Mouse (Mus musculus) macrophage (primary cell): ENCODE data around the gene Mfsd4b1. TPM values are rescaled to one million over a fixed set of nuclear protein-coding genes. Genes with fewer than 3 reads are reported as not detected.
"Not testable (repeated sequence)": the region's sequence is repeated elsewhere in the genome, so short reads cannot be mapped to it uniquely, and the experiment has no call there.

Source experiments
- H3K27ac ChIP-seq: fragments of 350-480 bp; formaldehyde crosslinking; 2 replicates; pipeline ENCODE4 v1.9.0; 2021
- H3K36me3 ChIP-seq: fragments of 350-480 bp; formaldehyde crosslinking; 2 replicates; pipeline ENCODE4 v1.9.0; 2021; ENCODE audit errors: inconsistent target
- H3K4me3 ChIP-seq: fragments of 350-480 bp; formaldehyde crosslinking; 2 replicates; pipeline ENCODE4 v1.9.0; 2021; ENCODE audit errors: inconsistent target
- H3K79me2 ChIP-seq: fragments of 350-480 bp; formaldehyde crosslinking; 2 replicates; pipeline ENCODE4 v1.9.0; 2021; ENCODE audit errors: inconsistent target
- WGBS: methylation state at CpG from one replicate; pipeline ENCODE4 v1.1.7; 2026; ENCODE audit warnings: inconsistent platforms; ENCODE audit not compliant: missing documents; 5-methylcytosine and 5-hydroxymethylcytosine counted together
- polyA plus RNA-seq: library from polyadenylated mRNA; stranded (reverse); fragments of 250-400 nt; gene quantifications from 3 replicates; pipeline ENCODE4 v1.2.4, GENCODE M21; 2018; ENCODE audit warnings: inconsistent platforms

Mfsd4b1 gene
- polyA plus RNA-seq, 1 experiment from 2014 or later, result not detected

DNA sequence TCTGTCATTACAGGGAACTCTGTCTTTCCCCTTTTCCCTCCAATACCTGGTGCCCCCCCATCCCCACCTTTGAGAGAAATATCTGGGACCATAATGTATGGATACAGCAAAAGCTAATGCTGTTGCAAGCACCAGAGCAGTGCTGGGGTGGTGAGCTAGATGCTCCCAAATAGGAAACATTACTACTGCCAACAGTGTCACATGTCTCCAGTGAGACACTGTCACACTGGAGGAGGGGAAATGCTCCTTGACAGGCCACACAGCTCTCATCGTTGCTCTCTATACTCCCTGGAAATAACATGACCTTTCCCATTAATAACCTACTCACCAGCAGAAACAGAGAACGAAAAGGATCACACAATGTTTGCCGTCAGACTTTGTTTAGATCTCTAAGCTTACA lies 5.6 kb downstream of the Mfsd4b1 start:
- no peaks in the 10 kb centered on the region for H3K79me2 ChIP-seq
- WGBS, result 67% methylated on average over 3 of the region's 3 CpGs

GRCm38 (mm10) chr10:40018261-40018860 lies 6.7 kb downstream of the Mfsd4b1 start:
- Histone ChIP-seq H3K4me3 (no peak overlapping the region), H3K27ac (no peak overlapping the region), H3K79me2 (no peaks in the 10 kb centered on the region), H3K36me3 (no peaks in the 10 kb centered on the region)
- 90% methylated on average over 5 of the region's 5 CpGs for WGBS

More for the DNA sequence above, 5.6 kb downstream of the Mfsd4b1 start:
- no peak overlapping the region for H3K4me3 ChIP-seq
- H3K27ac ChIP-seq, result peak overlapping the region; percentile 70
- no peaks in the 10 kb centered on the region for H3K36me3 ChIP-seq

GRCm38 (mm10) chr10:40009591-40009990 lies 15.5 kb downstream of the Mfsd4b1 start:
- Histone ChIP-seq H3K36me3 (no peaks in the 10 kb centered on the region), H3K27ac (no peak overlapping the region), H3K4me3 (no peak overlapping the region), H3K79me2 (no peaks in the 10 kb centered on the region)
- 84% methylated on average over 11 of the region's 11 CpGs for WGBS

DNA sequence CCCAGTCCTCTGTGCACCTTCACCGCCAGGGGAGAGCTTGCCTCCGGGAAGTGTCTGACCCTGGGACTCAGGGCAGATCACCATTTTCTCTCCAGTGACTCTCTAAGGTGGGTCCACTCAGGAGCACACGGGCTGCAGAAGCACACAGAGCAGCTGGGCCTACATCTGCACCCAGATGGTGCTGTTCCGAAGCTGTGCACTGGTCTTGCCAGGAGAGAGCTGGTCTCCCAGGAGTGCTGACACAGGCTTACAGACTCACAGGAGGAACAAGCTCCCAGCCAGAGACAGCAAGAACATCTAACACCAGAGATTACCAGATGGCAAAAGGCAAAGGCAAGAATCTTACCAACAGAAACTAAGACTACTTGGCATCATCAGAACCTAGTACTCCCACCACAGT lies 16.2 kb downstream of the Mfsd4b1 start:
- 90% methylated on average over 4 of the region's 4 CpGs for WGBS
- not testable (repeated sequence) for H3K79me2 ChIP-seq, H3K27ac ChIP-seq, H3K4me3 ChIP-seq, H3K36me3 ChIP-seq

DNA sequence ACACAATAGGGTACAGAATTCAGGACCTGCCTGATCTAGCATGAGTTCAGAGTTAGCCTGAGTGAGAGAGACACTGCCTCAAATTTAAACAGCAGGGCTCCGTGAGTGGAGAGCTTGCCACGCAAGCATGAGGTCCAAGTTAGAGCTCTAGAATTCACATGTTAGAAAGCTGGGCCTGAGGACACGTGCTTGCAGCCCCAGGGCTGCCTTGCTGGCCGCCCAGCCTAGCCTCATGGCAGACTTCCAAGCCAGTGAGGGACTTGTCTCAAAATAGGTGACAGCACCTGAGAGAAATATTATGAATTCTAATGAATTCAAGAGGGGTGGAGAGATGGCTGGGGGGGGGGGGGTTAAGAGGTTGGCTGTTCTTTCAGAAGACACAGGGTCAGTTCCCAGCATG lies 17.1 kb downstream of the Mfsd4b1 start:
- 96% methylated on average over 3 of the region's 4 CpGs for WGBS
- H3K4me3 ChIP-seq, result no peak overlapping the region
- no peaks in the 10 kb centered on the region for H3K79me2 ChIP-seq
- H3K27ac ChIP-seq, result no peak overlapping the region
- H3K36me3 ChIP-seq, result no peaks in the 10 kb centered on the region

DNA sequence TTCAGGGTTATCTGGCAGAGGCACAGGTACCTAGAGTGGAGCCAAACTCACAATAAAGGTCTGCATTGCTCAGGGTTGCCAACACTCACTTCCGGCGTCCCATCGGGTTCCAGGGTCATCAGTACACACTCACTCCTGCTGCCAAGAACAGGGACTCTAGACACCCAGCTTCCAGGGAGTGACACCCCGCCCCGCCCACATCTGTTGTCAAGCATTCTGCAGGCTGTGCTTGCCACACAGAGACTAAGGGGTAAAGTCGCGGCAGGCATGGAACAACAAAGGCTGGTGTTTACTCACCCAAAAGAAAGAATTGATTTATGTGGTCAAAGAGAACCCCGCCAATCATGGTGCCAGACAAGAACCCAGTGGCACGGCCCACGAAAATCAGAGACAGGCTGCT lies 18.1 kb downstream of the Mfsd4b1 start:
- H3K79me2 ChIP-seq, result no peaks in the 10 kb centered on the region
- no peaks in the 10 kb centered on the region for H3K36me3 ChIP-seq
- no peak overlapping the region for H3K4me3 ChIP-seq
- WGBS, result 92% methylated on average over 10 of the region's 10 CpGs
- no peak overlapping the region for H3K27ac ChIP-seq

DNA sequence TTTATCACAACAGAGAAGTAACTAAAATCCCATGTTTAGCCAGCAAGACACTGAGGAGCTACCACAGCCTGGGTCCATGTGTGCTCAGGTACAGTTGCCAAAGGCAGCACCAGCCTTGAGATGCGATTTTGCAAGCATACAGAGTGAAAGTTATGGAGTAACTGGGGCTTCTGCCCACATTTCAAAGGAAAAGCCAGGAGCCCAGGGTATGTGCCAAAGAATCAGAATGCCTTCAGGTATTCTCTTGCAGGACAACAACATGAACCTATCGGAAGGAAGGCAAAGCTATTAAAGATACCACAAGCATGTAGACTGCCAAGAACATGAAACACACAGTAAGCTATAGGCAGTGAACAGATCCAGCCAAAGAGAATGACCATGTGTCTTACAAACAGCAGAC lies 24.3 kb downstream of the Mfsd4b1 start:
- H3K4me3 ChIP-seq, result no peak overlapping the region
- H3K79me2 ChIP-seq, result no peaks in the 10 kb centered on the region
- no peak overlapping the region for H3K27ac ChIP-seq
- H3K36me3 ChIP-seq, result no peaks in the 10 kb centered on the region
- 92% methylated on average over 2 of the region's 2 CpGs for WGBS

GRCm38 (mm10) chr10:39991155-39991554 lies 33.9 kb downstream of the Mfsd4b1 start:
- WGBS, result 89% methylated on average over 4 of the region's 4 CpGs
- Histone ChIP-seq H3K4me3 (no peak overlapping the region), H3K27ac (no peak overlapping the region), H3K36me3 (no peaks in the 10 kb centered on the region), H3K79me2 (no peaks in the 10 kb centered on the region)

- 92% methylated on average over 11 of the region's 12 CpGs for WGBS
- H3K27ac ChIP-seq, result no peak within 1 kb of the TSS
- H3K4me3 ChIP-seq, result no peak within 1 kb of the TSS
- no peaks in the 10 kb centered on the region for H3K79me2 ChIP-seq
- no peaks in the 10 kb centered on the region for H3K36me3 ChIP-seq
Measured at GRCm38 (mm10) chr10:39986466-39986865, 38.6 kb downstream of the Mfsd4b1 start, which contains the start of gene Mfsd4b5. Gene Mfsd4b5, minus strand, starts transcription at chr10:39986646.

- WGBS, result 37% methylated on average over 5 of the region's 5 CpGs
- Histone ChIP-seq H3K79me2 (no peaks in the 10 kb centered on the region), H3K27ac (no peak overlapping the region), H3K4me3 (no peak overlapping the region), H3K36me3 (no peaks in the 10 kb centered on the region)
Measured at GRCm38 (mm10) chr10:39982604-39983003, 42.5 kb downstream of the Mfsd4b1 start.

- WGBS, result 80% methylated on average over 1 of the region's 1 CpGs
- no peak overlapping the region for H3K27ac ChIP-seq
- no peaks in the 10 kb centered on the region for H3K36me3 ChIP-seq
- no peaks in the 10 kb centered on the region for H3K79me2 ChIP-seq
- H3K4me3 ChIP-seq, result no peak overlapping the region
Measured at GRCm38 (mm10) chr10:39978231-39978630, 46.8 kb downstream of the Mfsd4b1 start.

- 93% methylated on average over 4 of the region's 4 CpGs for WGBS
- no peaks in the 10 kb centered on the region for H3K79me2 ChIP-seq
Measured at GRCm38 (mm10) chr10:39977346-39977745, 47.7 kb downstream of the Mfsd4b1 start.

DNA sequence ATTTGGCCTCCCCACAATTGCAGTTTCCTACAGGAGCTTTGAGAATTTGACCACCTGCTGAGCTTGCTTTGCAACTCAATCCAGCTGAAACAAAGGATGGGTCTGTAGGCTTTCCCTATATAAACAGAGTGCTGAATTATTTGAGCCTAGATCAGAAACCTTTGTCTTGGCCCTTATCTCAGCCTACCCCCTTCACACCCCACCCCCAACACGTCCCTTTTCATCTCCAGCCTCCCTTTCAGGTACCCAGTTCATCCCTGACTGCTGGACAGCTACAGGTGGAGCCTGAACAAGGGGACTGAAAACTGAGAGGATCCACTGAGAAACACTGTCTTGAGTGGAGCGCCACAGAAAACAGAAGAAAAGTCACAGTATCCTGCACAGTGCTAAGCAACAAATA lies 49.3 kb downstream of the Mfsd4b1 start:
- 86% methylated on average over 2 of the region's 2 CpGs for WGBS
- H3K79me2 ChIP-seq, result no peaks in the 10 kb centered on the region
- no peaks in the 10 kb centered on the region for H3K36me3 ChIP-seq
- no peak overlapping the region for H3K4me3 ChIP-seq
- H3K27ac ChIP-seq, result no peak overlapping the region

More at GRCm38 (mm10) chr10:39977346-39977745, 47.7 kb downstream of the Mfsd4b1 start:
- H3K4me3 ChIP-seq, result no peak overlapping the region
- H3K36me3 ChIP-seq, result no peaks in the 10 kb centered on the region
- no peak overlapping the region for H3K27ac ChIP-seq

- H3K4me3 ChIP-seq, result no peak overlapping the region
- 71% methylated on average over 10 of the region's 11 CpGs for WGBS
- no peak overlapping the region for H3K27ac ChIP-seq
- H3K79me2 ChIP-seq, result no peaks in the 10 kb centered on the region
- no peaks in the 10 kb centered on the region for H3K36me3 ChIP-seq
Measured at GRCm38 (mm10) chr10:39974982-39975381, 50.1 kb downstream of the Mfsd4b1 start.

DNA sequence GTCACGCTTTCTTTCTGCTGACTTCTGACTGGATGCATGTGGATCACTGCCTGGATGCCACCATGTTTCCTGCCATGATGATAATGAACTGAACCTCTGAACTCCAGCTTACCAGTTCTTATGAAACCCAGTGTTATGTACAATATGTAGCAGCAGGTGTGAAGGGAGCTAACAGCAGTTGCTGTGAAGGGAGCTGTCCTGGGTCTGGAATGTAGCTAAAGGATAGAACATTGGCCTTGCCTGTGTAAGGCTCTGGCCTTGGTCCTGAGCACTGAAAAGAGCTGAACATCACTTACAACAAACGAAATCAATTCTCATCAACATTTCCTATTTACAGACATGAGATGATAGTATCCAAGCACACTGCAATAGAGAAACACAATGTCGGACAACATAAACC lies 57.6 kb downstream of the Mfsd4b1 start:
- no peaks in the 10 kb centered on the region for H3K36me3 ChIP-seq
- 92% methylated on average over 3 of the region's 3 CpGs for WGBS

GRCm38 (mm10) chr10:39961906-39962305 lies 63.2 kb downstream of the Mfsd4b1 start:
- Histone ChIP-seq H3K36me3 (no peaks in the 10 kb centered on the region), H3K4me3 (no peak overlapping the region), H3K27ac (no peak overlapping the region), H3K79me2 (no peaks in the 10 kb centered on the region)
- no CpG with 5 or more reads among the region's 1 CpGs for WGBS

More for the DNA sequence above, 57.6 kb downstream of the Mfsd4b1 start:
- no peaks in the 10 kb centered on the region for H3K79me2 ChIP-seq
- no peak overlapping the region for H3K27ac ChIP-seq
- no peak overlapping the region for H3K4me3 ChIP-seq
